Mouse (Mus musculus) neutrophil, adult 5-6 weeks (primary cell): ENCODE results near the gene Qtrt2. TPM values are rescaled to one million over a fixed set of nuclear protein-coding genes. Genes with fewer than 3 reads are reported as not detected.

Experiments used
- ATAC-seq: fragments of 151-379, 151-347 bp; 2 replicates; pipeline ENCODE4 v1.8.0; 2017; ENCODE audit warnings: mild to moderate bottlenecking, moderate TSS enrichment; ENCODE audit not compliant: insufficient number of reproducible peaks, poor library complexity, low FRiP score, severe bottlenecking; ENCODE audit errors: extremely low read depth
- total RNA-seq: library from RNA; stranded (forward); fragments of 200-1000 nt; gene quantifications from 2 replicates; pipeline ENCODE4 v1.2.3, GENCODE M21; 2017

Gene Qtrt2
- total RNA-seq, 1 experiment from 2014 or later: 17.3 TPM

- ATAC-seq: no peak
Observed at GRCm38 (mm10) chr16:43858941-43859476, 67.6 kb downstream of the Qtrt2 start.

- ATAC-seq: no peak
Observed at GRCm38 (mm10) chr16:43849839-43850238, 76.8 kb downstream of the Qtrt2 start.

- ATAC-seq: no peak
Observed at GRCm38 (mm10) chr16:43841236-43841635, 85.4 kb downstream of the Qtrt2 start.

- no peak for ATAC-seq
Observed at GRCm38 (mm10) chr16:43831957-43832356, 94.7 kb downstream of the Qtrt2 start.

GRCm38 (mm10) chr16:43827492-43827891 is 99.1 kb downstream of the Qtrt2 start:
- no peak for ATAC-seq

- no peak for ATAC-seq
Observed at GRCm38 (mm10) chr16:43818404-43818803, 108.2 kb downstream of the Qtrt2 start.

- no peak for ATAC-seq
Observed at GRCm38 (mm10) chr16:43816321-43816720, 110.3 kb downstream of the Qtrt2 start.

- no peak for ATAC-seq
Observed at GRCm38 (mm10) chr16:43814644-43815043, 112.0 kb downstream of the Qtrt2 start.

Other genes with a start within 250 kb of the Qtrt2 start
- not detected in 2 replicates for gene Drd3, start 172.8 kb downstream of the Qtrt2 start, total RNA-seq
- gene Ccdc191, start 37.0 kb downstream of the Qtrt2 start, total RNA-seq: 8.3 and 12.4 TPM in 2 replicates
- 5.1 and 5.2 TPM in 2 replicates for gene Zdhhc23, start 53.0 kb upstream of the Qtrt2 start, total RNA-seq
- 3.1 and 4.5 TPM in 2 replicates for gene Gramd1c, start 136.5 kb upstream of the Qtrt2 start, total RNA-seq
- 45.8 and 49.7 TPM in 2 replicates for gene Atp6v1a, start 212.9 kb upstream of the Qtrt2 start, total RNA-seq
- gene Naa50, start 213.0 kb upstream of the Qtrt2 start, total RNA-seq: 26.7 and 29.3 TPM in 2 replicates
- gene Usf3, start 246.4 kb upstream of the Qtrt2 start, total RNA-seq: 33.9 and 38.1 TPM in 2 replicates